Mouse (Mus musculus) liver, adult 2 months (tissue): ENCODE results near the gene Tnfrsf4.

Experiments used
- CTCF ChIP-seq: fragments of 200-500 bp; IDR thresholded peaks from 2 replicates; pipeline ENCODE4 v1.5.1; 2011; ENCODE audit warnings: low read depth, low read length, control low read depth
- POLR2A ChIP-seq: fragments of 200-500 bp; IDR thresholded peaks from 2 replicates; pipeline ENCODE4 v1.6.1; 2011; ENCODE audit warnings: low read length, control low read depth; ENCODE audit not compliant: insufficient read depth; ENCODE audit errors: extremely low read depth

DNA sequence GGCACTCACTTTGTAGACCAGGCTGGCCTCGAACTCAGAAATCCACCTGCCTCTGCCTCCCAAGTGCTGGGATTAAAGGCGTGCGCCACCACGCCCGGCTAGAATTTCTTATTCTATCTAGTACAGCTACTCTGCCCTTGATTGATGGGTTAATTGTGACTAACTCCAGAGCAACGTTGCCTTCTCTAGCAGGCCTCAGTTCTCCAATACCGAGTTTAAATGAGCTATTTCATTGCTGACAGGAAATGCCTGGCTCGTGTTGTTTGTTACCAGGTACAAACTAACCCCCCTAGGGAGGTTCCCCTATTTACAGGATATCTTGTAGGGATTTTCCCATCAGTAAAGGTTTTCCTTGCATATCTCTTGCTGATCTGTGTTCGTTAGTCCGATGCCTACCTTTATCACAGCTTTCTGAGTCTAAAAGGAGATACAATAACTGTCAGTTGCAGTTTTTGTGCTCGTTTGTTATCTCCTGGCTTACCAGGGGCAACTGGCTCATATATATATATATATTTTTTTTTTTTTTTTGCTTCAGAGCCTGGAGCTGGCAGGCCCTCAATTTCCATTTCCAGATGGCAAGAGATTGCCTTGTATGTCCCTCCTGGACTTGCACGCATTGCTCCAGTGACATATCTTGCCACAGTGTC is 32.1 kb upstream of the Tnfrsf4 start:
- TF ChIP-seq CTCF = no peak
- TF ChIP-seq POLR2A = no peak
